Mouse (Mus musculus) spleen, adult 2 months (tissue): ENCODE measurements around the gene Mief1.

Experiments used
- CTCF ChIP-seq: fragments of 200-500 bp; IDR thresholded peaks from 2 replicates; pipeline ENCODE4 v1.5.1; 2011; ENCODE audit warnings: mild to moderate bottlenecking, inconsistent platforms; ENCODE audit not compliant: insufficient read depth, insufficient read length, insufficient replicate concordance; ENCODE audit errors: extremely low read depth
- POLR2A ChIP-seq: fragments of 200-500 bp; IDR thresholded peaks from 2 replicates; pipeline ENCODE4 v1.6.1; 2011; ENCODE audit warnings: low read depth, low read length, inconsistent platforms

DNA sequence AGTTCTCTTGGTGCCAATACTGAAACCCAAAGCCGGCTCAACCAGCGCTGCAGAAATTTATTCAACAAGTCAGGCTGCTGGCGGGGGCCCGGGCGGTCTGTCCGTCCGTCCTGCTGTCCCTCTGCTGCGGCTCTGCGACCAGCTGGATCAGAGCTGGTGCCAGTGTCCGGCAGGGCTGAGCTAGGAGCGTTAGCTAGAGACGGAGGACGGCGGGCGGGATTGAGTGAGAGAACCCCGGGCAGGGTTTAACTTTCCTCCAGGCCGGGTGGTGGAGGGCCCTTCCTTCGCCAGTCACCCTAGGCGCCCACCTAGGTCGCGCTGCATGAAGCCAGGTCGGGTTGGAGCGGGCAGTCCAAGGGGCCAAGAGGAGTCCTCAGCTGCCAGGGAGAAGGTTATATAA, 54.2 kb downstream of the Mief1 start:
- TF ChIP-seq POLR2A (no peak), CTCF (no peak)
